Mouse (Mus musculus) frontal cortex, adult 2 months (tissue): ENCODE measurements at regions not wholly inside any gene's neighbourhood (a gene's known extent, or its start where the extent isn't known, plus 50 kb on each side); places are given as distances from the start of the nearest gene placed in this dataset.

Source experiments
- DNase-seq, 2 experiments: peaks; one replicate each; pipeline ENCODE4 v3.0.0; 2022; ENCODE audit warnings: low spot score in 1 of 2; ENCODE audit errors: extremely low spot score in 1 of 2

DNA sequence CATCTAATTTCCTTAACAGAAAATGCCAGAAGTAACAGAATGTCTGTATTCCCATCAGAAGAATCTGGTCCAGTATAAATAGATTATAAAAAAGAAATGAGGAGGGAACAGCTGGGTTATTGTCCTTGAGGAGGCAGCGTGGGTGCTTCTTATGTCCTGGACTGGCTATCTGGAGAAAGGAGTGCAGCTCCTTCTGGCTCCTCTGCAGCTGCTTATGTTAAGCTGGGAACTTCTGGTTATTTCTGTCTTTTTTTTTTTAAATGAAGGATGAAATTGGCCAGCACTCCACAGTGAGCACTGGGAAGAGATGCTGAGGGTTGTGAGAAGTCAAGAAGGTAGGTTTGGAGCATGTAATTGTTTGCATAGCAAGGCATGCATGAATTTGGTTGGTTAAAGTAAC, 441.5 kb downstream of the Ebf1 start:
- DNase-seq = peak; percentile 7

- DNase-seq = no peak
Measured at GRCm38 (mm10) chr11:45066592-45066991, 449.5 kb downstream of the Ebf1 start.

DNA sequence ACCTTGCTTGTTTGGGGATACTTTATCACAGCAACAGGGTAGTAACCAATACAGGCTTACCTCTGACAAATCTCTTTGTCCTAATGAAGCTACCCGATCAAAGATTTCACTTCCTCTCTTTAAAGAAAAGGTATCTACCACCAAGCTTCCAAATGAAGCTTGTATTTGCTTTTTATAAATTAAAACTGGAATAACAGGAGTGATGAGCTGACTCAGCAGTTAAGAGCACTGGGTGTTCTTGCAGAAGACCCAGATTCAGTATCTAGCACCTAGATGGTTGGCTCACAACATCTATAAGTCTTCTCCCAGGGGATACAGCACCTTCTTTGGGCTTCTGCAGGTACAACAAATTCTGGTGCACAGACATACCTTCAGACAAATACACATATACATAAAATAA, 453.2 kb downstream of the Ebf1 start:
- DNase-seq = no peak

GRCm38 (mm10) chr11:45071195-45071594, 454.1 kb downstream of the Ebf1 start:
- DNase-seq = no peak

GRCm38 (mm10) chr11:45084506-45085037, 467.5 kb downstream of the Ebf1 start:
- no peak for DNase-seq

- no peak for DNase-seq
Measured at GRCm38 (mm10) chr11:45085145-45085544, 468.0 kb downstream of the Ebf1 start.

GRCm38 (mm10) chr11:45087186-45087915, 470.2 kb downstream of the Ebf1 start:
- no peak for DNase-seq

GRCm38 (mm10) chr11:45088286-45088685, 471.2 kb downstream of the Ebf1 start:
- no peak for DNase-seq

DNA sequence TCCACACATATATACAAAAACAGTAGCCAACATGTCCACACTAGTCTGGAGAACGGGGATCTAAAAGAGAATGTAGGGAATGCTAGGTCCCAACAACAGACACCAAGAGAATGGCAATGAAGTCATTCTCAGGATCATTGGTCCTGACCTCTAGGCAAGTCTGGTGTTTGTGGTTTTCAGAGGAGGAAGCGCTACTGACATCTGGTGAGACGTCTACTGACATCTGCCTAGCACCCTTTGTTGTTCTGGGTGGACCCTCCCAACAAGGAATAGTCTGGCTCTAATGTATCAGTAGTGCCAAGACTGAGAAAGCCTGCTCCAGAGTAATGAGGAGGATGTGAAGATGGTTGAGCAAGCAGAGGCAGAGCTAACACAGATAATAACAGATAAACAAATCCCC, 472.4 kb downstream of the Ebf1 start:
- no peak for DNase-seq

DNA sequence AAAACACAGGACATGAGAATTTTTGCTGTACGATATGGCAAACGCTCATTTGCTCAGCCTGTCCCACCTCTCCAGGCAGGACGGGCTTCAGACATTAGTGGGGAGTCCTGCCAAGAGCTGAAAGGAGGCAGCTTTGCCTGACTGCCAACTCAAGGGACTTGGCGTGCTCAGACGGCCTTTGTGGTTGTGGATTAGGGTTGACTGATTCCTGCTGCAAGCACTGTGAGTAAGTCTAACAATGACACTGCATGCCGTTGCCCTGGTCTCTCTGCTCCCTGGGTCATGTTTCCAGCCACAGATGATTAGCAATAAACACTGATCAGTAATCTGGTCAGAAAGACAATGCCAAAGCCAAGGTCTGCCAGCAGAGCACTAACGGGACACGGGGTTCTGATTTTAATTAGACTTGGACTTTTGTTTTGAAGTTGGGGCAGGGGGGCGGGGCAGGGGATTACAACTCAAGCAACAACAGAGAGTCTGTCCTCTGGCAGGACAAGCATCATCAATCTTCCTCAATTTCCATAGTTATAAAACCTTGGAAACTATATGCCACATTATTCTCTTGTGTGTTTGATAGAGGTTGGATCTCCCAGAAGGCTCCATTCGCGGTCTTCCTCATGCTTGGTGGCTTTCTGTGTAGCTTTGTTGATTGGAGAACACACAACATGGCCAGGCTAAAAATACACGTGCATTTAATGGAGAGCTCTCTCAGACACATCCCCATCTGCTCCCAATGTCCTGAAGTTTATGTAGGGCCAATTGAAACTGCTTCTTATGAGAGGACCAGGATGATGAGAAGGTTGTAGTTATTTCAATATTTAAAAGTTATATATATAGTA, 486.6 kb downstream of the Ebf1 start:
- peak; percentile 7 to 38 for DNase-seq

- no peak for DNase-seq
Measured at GRCm38 (mm10) chr11:45116702-45117101, 499.6 kb downstream of the Ebf1 start.

DNA sequence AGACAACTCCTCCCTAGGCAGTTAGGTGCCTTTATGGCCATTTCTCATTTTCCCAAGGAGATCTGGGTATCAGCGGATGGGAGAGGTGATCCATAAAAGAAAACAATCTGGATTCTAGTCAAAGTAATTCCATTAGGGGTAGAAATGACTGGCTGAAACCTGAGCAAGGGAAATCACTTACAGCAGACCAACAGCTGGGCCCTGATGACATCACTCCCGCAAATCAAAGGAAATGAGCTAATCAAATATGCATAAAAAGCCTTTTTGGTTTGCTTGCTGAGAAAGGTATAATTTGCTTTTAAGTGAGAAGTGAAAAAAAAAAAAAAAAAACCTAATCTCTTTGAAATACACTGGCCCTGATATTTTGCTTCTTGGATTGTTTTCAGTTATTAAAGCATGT, 506.2 kb downstream of the Ebf1 start:
- no peak for DNase-seq

- DNase-seq = no peak
Measured at GRCm38 (mm10) chr11:45136781-45137180, 519.7 kb downstream of the Ebf1 start.

DNA sequence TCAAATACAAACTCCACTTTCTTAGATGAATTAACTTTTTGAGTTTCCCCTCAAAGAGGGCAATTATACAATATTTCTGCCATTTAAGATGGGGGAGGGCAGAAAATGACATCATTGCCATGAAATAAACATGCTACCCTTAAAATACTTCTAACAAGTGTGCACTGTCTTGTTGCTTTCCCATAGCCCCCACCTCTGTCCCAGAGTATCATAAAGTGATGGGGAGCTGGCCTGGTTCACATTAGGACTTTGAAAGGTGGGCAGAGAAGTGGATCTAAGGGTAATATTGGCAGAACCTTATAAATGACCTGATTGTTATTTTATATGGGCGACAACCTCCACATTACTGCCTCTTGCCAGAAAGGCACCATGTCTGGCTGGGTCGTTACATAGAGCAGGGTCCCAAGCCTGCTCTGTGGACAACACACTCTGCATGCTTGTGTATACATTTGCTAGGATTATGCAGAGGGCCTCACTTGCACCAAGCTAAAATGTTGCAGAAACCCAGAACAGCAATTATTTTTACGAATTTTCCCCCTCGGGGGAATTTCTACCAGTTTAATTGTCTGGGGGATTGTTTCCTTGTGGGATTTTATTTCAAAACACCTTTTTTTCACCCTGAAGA, 521.3 kb downstream of the Ebf1 start:
- no peak for DNase-seq

GRCm38 (mm10) chr11:45140490-45140889, 523.4 kb downstream of the Ebf1 start:
- DNase-seq = no peak

DNA sequence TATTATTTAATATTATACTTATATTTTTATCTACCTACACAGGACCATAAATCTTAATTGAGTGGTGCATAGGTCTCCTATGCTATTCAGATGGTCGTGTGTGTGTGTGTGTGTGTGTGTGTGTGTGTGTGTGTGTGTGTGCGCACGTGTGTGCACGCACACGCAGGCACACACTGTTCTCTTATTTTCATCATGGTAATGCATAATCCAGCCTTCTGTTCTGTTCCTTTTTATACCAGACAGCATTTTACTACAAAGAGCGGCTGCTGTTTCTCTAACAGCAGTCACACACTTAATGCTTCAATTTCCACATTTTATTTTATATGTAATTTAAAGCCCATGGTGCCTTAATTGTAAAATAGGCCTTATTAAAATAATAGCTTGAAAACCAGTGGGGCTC, 537.0 kb downstream of the Ebf1 start:
- DNase-seq = no peak

DNA sequence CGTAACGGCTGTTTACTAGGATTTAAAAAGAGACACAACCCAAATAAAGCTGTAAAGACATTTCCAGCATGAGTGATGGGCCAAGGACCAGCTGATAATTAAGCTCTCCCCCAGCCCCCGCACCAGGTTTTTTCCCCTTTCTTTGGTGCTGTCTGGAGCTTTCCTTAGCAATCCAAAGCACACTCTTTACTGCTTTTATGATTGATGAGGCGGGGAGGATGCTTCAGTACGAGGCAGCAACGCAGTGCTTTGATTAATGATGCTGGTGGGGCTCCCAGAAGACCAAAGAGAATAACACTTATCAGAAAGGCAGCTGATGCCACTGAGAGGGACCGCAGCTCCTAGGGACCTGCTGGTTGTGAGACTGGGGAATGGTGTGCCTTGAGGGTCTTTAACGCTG, 537.4 kb downstream of the Ebf1 start:
- DNase-seq = no peak

GRCm38 (mm10) chr11:45155782-45156181, 538.7 kb downstream of the Ebf1 start:
- DNase-seq = no peak

- DNase-seq = no peak
Measured at GRCm38 (mm10) chr11:45158282-45158681, 541.2 kb downstream of the Ebf1 start.

GRCm38 (mm10) chr11:45160871-45161270, 543.8 kb downstream of the Ebf1 start:
- no peak for DNase-seq

DNA sequence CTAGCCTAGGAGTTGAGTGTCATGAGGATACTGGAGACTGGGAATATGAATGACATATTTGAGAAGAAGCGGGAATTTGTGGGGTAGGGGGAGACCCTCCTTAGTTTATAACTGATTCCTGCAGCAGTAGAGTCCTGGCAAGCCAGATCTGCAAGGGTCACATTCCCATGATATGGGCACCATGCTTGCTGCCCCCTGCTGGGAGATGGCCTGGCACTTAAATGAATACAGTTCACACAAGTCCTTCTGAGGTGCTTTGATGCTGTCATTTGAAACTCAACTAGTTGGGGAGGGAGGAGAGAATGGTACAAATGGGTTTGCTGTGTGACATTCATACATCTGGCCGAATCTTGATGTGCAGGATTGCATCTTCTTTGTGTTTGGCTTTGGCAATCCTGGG, 556.4 kb downstream of the Ebf1 start:
- no peak for DNase-seq
